Mouse (Mus musculus) left cerebral cortex, postnatal 25 days (tissue): ENCODE data around the gene Olfr332. TPM values are rescaled to one million over a fixed set of nuclear protein-coding genes. Genes with fewer than 3 reads are reported as not detected.
"Not testable (repeated sequence)": the region's sequence is repeated elsewhere in the genome, so short reads cannot be mapped to it uniquely, and the experiment has no call there.

Experiments
- DNase-seq, 2 experiments: peaks; one replicate each; pipeline ENCODE4 v3.0.0; 2022; ENCODE audit warnings: low spot score in 2 of 2, mixed read lengths in 1 of 2
- intact Hi-C: fragments of 180-260 bp; cut with DNase I; formaldehyde crosslinking; loops from one replicate; pipeline ENCODE4 v1.15.1; 2025
- total RNA-seq, 2 experiments: library from RNA; stranded (reverse); gene quantifications; 2 replicates each; pipeline ENCODE4 v1.2.3; 2021

Gene Olfr332
- not detected for total RNA-seq

DNA sequence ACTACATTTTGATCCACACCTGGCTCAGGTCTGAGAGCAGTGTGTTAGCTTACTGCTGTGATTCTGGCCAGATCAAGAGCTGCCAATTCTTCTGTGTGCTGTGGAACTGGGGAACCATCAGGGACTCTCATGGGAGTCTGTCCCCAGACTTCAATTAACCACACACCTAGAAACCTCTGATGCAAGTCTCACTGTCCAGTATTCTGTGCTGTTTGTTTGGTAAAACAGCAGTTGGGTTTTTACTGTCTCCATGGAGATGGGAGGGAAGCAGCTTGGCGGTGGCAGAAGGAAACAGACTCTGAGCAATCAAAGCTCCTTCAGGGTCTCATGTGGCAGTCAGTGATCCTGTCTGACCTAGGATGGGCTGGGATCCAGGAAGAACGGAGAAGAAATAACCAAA, at the start of gene Olfr332:
TSS of gene Olfr332 (minus strand) at position 101 of the 400 bp plus-strand sequence.
- no peak for DNase-seq

DNA sequence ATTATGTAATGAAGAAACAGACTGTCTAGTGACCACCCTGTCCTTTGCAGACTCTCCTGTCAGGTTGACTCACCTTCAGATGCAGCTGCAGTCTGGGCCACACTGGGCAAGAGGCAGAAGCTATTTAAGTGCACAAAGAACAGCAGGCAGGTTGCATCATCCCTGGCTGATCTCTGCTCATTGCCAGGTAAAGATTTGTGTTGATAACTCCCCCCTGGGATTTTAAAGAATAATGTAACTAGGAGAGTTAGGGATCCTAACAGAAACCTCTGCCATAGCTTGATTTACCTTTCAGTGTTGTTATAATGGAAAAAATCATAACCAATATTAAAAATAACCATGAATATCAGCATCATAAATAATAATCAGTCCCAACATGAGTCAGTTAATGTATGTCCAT, 42.4 kb upstream of the Olfr332 start, which contains the start of gene Olfr330:
TSS of gene Olfr330 (minus strand) at position 101 of the 400 bp plus-strand sequence.
- intact Hi-C loops, DNase-seq: not testable (repeated sequence)

More for the DNA sequence above, at the start of gene Olfr332:
- intact Hi-C loops = loop anchor here (10.0 kb wide), 1 partner anchor 88 kb away; no protein-coding TSS in a partner anchor

DNA sequence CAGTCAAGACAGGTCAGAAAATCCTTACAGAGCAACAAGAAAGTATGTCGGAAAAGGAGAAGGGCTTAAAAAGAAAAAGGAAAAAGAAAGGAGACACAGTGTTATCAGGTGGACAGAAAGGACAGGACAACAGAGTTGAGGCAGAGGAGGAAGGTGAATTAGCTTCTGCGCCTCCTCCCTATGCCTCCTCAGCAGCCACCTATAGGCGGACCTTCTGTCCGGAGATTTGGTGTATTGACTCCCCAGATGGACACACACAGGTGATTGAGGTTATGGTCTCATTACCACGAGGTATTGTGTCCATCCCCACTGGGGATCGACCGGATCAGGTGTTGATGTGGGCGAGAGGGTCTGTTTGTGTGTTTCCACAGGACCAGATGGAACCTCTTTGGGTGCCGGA, 27.4 kb upstream of the Olfr332 start:
- DNase-seq = peak; percentile 5 to 6
- intact Hi-C loops = not testable (repeated sequence)

DNA sequence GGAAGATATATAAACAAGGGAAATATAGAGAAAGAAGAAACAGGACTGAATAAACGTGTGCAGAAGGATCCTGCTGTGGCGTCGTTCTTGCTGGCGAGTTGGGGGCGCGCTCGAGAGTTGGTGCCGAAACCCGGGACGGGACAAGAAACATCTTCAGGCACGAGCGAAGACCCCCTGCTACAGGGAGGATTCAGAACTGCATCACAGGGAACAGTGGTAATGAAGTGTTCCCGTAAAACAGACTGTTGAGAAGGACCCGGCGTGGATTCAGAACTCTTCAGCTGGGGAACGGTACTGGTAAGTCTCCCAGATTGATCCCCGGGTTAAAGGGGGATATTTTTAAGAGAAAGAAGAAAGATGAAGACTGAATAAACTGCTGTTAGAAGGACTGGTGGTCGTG, 26.6 kb upstream of the Olfr332 start:
- peak; percentile 59 to 62 for DNase-seq
- intact Hi-C loops = not testable (repeated sequence)

DNA sequence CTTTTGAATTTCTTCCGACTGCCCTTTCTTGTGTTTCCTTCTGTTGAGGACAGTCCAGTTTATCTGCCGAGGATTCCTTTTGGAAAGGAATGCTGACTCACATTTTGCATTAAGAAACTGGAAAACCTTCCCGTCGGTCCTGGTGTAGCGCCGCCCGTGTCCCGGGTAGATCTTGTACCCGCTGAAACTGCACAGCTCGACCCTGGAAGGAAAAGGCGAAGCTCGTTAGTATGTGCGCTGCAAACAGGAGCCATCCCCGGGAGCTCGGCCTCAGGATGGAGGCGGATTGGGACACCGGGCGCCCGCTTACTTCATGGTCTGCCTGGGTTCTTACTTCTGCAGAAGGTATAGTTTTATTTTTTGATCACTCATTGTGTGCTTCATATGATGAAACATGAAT, 16.7 kb upstream of the Olfr332 start:
- intact Hi-C loops = not testable (repeated sequence)

DNA sequence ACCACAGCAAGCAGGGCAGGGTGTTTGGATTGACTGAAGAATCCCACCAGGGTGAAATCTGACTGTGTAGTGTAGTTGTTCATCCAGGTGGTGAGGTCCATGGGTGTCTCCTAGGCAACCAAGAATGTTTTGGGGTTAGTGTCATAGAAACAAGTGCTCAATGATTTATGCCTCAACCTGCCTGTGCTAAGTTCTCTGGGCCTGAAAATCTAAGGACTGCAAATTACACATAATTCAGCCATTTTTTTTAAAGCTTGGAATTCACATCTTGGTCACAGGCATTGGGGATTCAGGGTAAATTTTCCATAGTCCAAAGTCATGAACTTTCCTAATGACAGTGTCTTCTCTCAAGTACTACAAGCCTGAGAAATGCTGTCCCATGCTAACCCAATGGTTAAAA, 10.1 kb upstream of the Olfr332 start, which contains the start of gene Olfr331:
TSS of gene Olfr331 (minus strand) at position 101 of the 400 bp plus-strand sequence.
- intact Hi-C loops, DNase-seq: not testable (repeated sequence)

More for the DNA sequence above, 16.7 kb upstream of the Olfr332 start:
- DNase-seq = not testable (repeated sequence)

DNA sequence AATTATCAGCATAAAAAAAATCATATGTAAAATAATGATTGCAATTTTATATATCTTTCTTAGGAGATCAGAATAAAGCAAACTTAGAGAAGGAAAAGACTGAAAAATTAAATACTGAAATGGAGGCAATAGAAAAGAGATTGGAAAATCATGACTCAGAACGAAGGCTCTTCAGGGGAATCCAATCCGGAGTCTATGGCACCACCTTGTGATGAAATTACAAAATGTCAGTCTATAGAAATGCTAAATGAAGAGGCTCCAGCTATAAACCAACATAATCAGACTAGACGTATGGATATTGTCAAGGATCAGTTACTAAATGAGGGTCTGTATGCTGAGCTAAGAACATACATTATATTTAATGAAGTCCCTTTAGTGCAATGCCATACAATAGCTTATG, 6.9 kb upstream of the Olfr332 start:
- intact Hi-C loops = loop anchor here (2.0 to 10.0 kb wide), 3 partner anchors 94 to 322 kb away; no protein-coding TSS in a partner anchor
- peak; percentile 10 to 21 for DNase-seq

DNA sequence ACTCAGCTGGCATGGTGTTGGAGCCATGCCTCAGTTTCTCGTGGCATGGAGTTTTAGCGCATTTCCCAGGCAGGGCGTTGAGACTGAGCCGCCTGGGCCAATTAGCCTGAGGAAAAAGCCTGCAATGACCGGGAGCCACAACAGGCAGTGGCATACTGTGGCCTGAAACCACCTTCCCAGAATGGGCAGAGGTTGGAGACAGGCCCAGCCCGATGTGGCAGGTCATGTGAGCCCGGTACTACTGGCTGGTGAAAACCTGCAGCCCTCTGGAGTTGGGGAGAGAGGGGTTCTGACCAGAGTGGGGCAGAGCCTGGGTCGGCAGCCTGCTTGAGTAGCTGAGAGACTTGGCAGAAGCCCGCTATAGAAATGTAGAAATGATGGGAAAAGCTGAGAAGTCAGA, 6.4 kb upstream of the Olfr332 start:
- DNase-seq = no peak
- intact Hi-C loops = loop anchor here (2.0 to 10.0 kb wide), 3 partner anchors 94 to 321 kb away; no protein-coding TSS in a partner anchor

DNA sequence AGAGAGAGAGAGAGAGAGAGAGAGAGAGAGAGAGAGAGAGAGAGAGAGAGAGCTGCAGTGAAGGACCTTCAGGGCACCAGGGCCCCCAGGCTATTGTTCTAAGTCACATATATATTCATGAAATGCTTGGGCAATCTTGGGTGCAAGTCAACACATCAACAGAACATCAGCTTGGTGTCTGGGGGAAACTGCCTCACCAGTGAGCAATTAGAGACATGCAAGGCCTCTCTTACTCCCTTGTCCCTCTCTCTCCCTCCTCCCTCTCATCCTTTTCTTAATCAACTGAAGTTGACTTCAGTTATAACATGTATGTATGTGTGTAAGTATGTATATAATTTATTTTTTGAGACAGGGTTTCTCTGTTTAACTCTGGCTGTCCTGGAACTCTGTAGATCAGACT, 30.2 kb downstream of the Olfr332 start, which contains the start of gene Olfr30:
TSS of gene Olfr30 (minus strand) at position 101 of the 400 bp plus-strand sequence.
- intact Hi-C loops = no loop called here

DNA sequence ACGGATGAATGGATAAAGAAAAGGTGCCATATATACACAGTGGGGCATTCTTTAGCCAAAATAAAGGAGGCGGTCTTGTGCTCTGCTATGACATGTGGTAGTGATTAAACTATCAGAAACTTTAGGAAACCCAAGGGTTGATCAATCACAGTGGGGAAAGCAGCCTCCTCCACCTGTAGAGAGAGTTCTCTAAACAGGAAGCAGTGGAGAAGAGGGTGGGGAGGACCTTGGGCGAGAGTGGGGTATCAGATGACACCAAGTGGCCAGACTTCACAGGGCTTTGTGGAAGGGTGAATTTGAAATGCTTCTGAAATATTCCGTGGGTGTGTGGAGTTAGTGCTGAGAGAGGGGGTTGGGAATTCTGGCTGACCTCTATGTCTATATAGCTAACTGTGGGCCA, 38.8 kb downstream of the Olfr332 start:
- intact Hi-C loops = no loop called here
- no peak for DNase-seq

More for the DNA sequence above, 30.2 kb downstream of the Olfr332 start, which contains the start of gene Olfr30:
- no peak for DNase-seq

DNA sequence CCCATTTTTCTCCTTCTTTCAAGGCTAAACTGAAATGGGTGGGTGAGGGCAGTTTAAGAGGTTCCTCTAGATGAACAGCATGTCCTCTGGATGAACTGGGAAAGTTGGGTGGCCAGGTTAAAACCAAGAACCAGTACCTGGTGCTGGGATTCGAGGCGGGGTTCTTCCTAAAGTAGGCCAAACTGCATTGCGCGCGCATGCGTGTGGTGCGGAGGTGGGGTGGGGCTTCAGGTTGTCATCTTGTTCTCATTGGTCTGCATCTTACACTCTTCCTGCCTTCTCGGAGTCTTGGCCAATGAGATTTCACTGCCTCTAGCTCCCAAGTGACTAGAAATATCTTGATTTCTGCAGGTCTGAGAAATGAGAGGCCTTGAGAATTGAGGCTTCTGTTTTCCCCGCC, 39.6 kb downstream of the Olfr332 start, which contains the start of gene Lypd9:
TSS of gene Lypd9 (minus strand) at position 165 of the 400 bp plus-strand sequence.
- intact Hi-C loops = no loop called here
- DNase-seq = no peak

Other genes starting within 250 kb of the Olfr332 start
- gene 4930438A08Rik, start 217.8 kb downstream of the Olfr332 start, total RNA-seq = not detected
- gene Zfp692, start 185.5 kb downstream of the Olfr332 start, total RNA-seq = 10 to 100 TPM; 20.9 to 24.2 TPM
- gene Zfp672, start 162.2 kb downstream of the Olfr332 start, total RNA-seq = 10 to 100 TPM; 47.2 to 52.2 TPM
- 10 to 100 TPM; 62.2 to 62.5 TPM for gene Sh3bp5l, start 161.8 kb downstream of the Olfr332 start, total RNA-seq
- not detected for gene Lypd8, start 113.5 kb downstream of the Olfr332 start, total RNA-seq
- not detected for gene 1810065E05Rik, start 71.4 kb downstream of the Olfr332 start, total RNA-seq
- not detected for gene Gm12253, start 60.0 kb downstream of the Olfr332 start, total RNA-seq
- not detected for gene Lypd9, start 39.6 kb downstream of the Olfr332 start, total RNA-seq
- not detected for gene Olfr30, start 30.3 kb downstream of the Olfr332 start, total RNA-seq
- gene Olfr331, start 10.0 kb upstream of the Olfr332 start, total RNA-seq = not detected
- not detected for gene Olfr330, start 42.3 kb upstream of the Olfr332 start, total RNA-seq
- gene Olfr329-ps, start 53.9 kb upstream of the Olfr332 start, total RNA-seq = not detected
- gene Olfr328, start 63.1 kb upstream of the Olfr332 start, total RNA-seq = under 1 TPM; 0.21 TPM
- not detected for gene Olfr224, start 78.0 kb upstream of the Olfr332 start, total RNA-seq
- not detected for gene Olfr325, start 85.2 kb upstream of the Olfr332 start, total RNA-seq
- gene Olfr324, start 102.6 kb upstream of the Olfr332 start, total RNA-seq = not detected
- gene 2210407C18Rik, start 123.5 kb upstream of the Olfr332 start, total RNA-seq = not detected
- not detected for gene Olfr323, start 137.9 kb upstream of the Olfr332 start, total RNA-seq
- not detected for gene Trim58, start 147.9 kb upstream of the Olfr332 start, total RNA-seq
- not detected for gene Olfr322, start 166.2 kb upstream of the Olfr332 start, total RNA-seq
- not detected for gene Olfr320, start 188.5 kb upstream of the Olfr332 start, total RNA-seq
- not detected for gene Olfr319, start 206.6 kb upstream of the Olfr332 start, total RNA-seq
- gene Olfr318, start 231.5 kb upstream of the Olfr332 start, total RNA-seq = not detected
- gene Olfr317, start 246.7 kb upstream of the Olfr332 start, total RNA-seq = not detected